Mouse (Mus musculus) megakaryocyte, embryonic 14.5 days (primary cell): ENCODE results near the gene Sdhc.

Source experiments
- FLI1 ChIP-seq: IDR thresholded peaks from 2 replicates; pipeline ENCODE4 v1.6.1; 2012; ENCODE audit warnings: low read length, inconsistent platforms, mixed read lengths
- GATA1 ChIP-seq: IDR thresholded peaks from 3 replicates; pipeline ENCODE4 v1.6.1; 2012; ENCODE audit warnings: mixed read lengths, low read length, inconsistent platforms, borderline replicate concordance

- TF ChIP-seq GATA1 (no peak), FLI1 (no peak)
These were observed 60.5 kb downstream of the Sdhc start for GRCm38 (mm10) chr1:171089891-171090290.
